8 mouse cellular contexts compared by ENCODE assay signal in genomic region chr17:27189640-27190216, GRCm38 (mm10). TPM values are rescaled to one million over a fixed set of nuclear protein-coding genes. Genes with fewer than 3 reads are reported as not detected.
DNase-seq lines count a peak whose midpoint lies in the region; ATAC-seq and TF ChIP-seq lines count a peak whose summit lies in the region.

No protein-coding gene starts in this region.

- no peak overlapping the region for H3K4me2 ChIP-seq in kidney, embryonic 15.5 days
- no peak overlapping the region for H3K4me2 ChIP-seq in liver, embryonic 13.5 days
- H3K4me2 ChIP-seq in stomach, postnatal 0 days (replicated peaks; ENCODE audit: low read depth): no peak overlapping the region

- H3K27me3 ChIP-seq in kidney, embryonic 15.5 days: peaks cover 9% of the 10 kb centered on the region; the same call in 1 of the 2 replicates
- H3K27me3 ChIP-seq in liver, embryonic 13.5 days: peaks cover 10% of the 10 kb centered on the region
- no peaks in the 10 kb centered on the region for H3K27me3 ChIP-seq in stomach, postnatal 0 days (ENCODE audit: control insufficient read depth, insufficient read depth, low read length)

- ATAC-seq in frontal cortex, adult (ENCODE audit: low TSS enrichment): peak; percentile 38
- ATAC-seq in kidney, embryonic 15.5 days (replicated peaks; ENCODE audit: low FRiP score): peak; percentile 64; the same call in 1 of the 2 replicates
- peak; percentile 47; the same call in 1 of the 2 replicates for ATAC-seq in liver, embryonic 13.5 days (ENCODE audit: low read depth)
- peak; percentile 87 for ATAC-seq in stomach, postnatal 0 days (ENCODE audit: low FRiP score, low TSS enrichment)

- H3K36me3 ChIP-seq in kidney, embryonic 15.5 days: peaks cover 56% of the 10 kb centered on the region
- H3K36me3 ChIP-seq in liver, embryonic 13.5 days: peaks cover 48% of the 10 kb centered on the region
- H3K36me3 ChIP-seq in stomach, postnatal 0 days (ENCODE audit: control insufficient read depth, insufficient read depth, low read length): peaks cover 17% of the 10 kb centered on the region

- no peaks in the 10 kb centered on the region for H3K9me3 ChIP-seq in kidney, embryonic 15.5 days (replicated peaks)
- no peaks in the 10 kb centered on the region for H3K9me3 ChIP-seq in liver, embryonic 13.5 days (replicated peaks)
- H3K9me3 ChIP-seq in stomach, postnatal 0 days (ENCODE audit: control insufficient read depth, low read length): no peaks in the 10 kb centered on the region

- peaks cover 9% of the 10 kb centered on the region; the same call in 1 of the 2 replicates for H3K4me1 ChIP-seq in kidney, embryonic 15.5 days
- H3K4me1 ChIP-seq in liver, embryonic 13.5 days (replicated peaks): peaks cover 21% of the 10 kb centered on the region
- no peaks in the 10 kb centered on the region for H3K4me1 ChIP-seq in stomach, postnatal 0 days (replicated peaks; ENCODE audit: control insufficient read depth, insufficient read depth)

- H3K4me3 ChIP-seq in kidney, embryonic 15.5 days (replicated peaks): no peak overlapping the region
- no peak overlapping the region for H3K4me3 ChIP-seq in liver, embryonic 13.5 days (replicated peaks)
- H3K4me3 ChIP-seq in stomach, postnatal 0 days (ENCODE audit: low read depth, low read length): no peak overlapping the region

- WGBS in kidney, embryonic 15.5 days: 42% methylated on average over 10 of the region's 10 CpGs
- WGBS in liver, embryonic 13.5 days (ENCODE audit: insufficient replicate concordance): 47% methylated on average over 10 of the region's 10 CpGs
- 47% methylated on average over 10 of the region's 10 CpGs for WGBS in stomach, postnatal 0 days

- DNase-seq in urinary bladder, postnatal 25 days (ENCODE audit: low spot score): peak; percentile 51
- no peak for DNase-seq in urinary bladder, postnatal 4 days (ENCODE audit: low spot score in 2 of 2)
- DNase-seq in cerebellum, adult 9-10 months: peak; percentile 87
- peak; percentile 54 for DNase-seq in liver, embryonic 13.5 days
- peak; percentile 70 for DNase-seq in neural tube, embryonic 10.5 days (ENCODE audit: extremely low spot score, low spot score)
- peak; percentile 80 for DNase-seq in stomach, postnatal 0 days (ENCODE audit: low spot score)

- TF ChIP-seq CTCF in stomach, postnatal 0 days (IDR thresholded peaks at IDR 0.05; ENCODE audit: low read depth): peak; percentile 96

- no peak for TF ChIP-seq EP300 in stomach, postnatal 0 days (optimal IDR thresholded peaks at IDR 0.05)

- no peak overlapping the region for H3K27ac ChIP-seq in kidney, embryonic 15.5 days
- no peak overlapping the region for H3K27ac ChIP-seq in liver, embryonic 13.5 days
- H3K27ac ChIP-seq in stomach, postnatal 0 days (replicated peaks): no peak overlapping the region

- H3K9ac ChIP-seq in kidney, embryonic 15.5 days: no peak overlapping the region
- H3K9ac ChIP-seq in liver, embryonic 13.5 days: no peak overlapping the region
- no peak overlapping the region for H3K9ac ChIP-seq in stomach, postnatal 0 days (ENCODE audit: low read length)

RNA-seq across cellular contexts. Expression of gene Lemd2, which starts 14.5 kb away (rescaled TPM):
- polyA plus RNA-seq in kidney, embryonic 15.5 days (2015; fragmentation: Nextera tagmentation; extraction: Ambion mirVana): 13.3 and 16.7 TPM in 2 replicates
- polyA plus RNA-seq in liver, embryonic 13.5 days (2015; fragmentation: Nextera tagmentation; extraction: Ambion mirVana): 3.0 and 4.6 TPM in 2 replicates
- 9.6 and 9.9 TPM in 2 replicates for polyA plus RNA-seq in stomach, postnatal 0 days (2015; fragmentation: Nextera tagmentation; extraction: Ambion mirVana)

RNA-seq across cellular contexts. Expression of gene Ip6k3, which starts 22.1 kb away (rescaled TPM):
- polyA plus RNA-seq in kidney, embryonic 15.5 days (2015; fragmentation: Nextera tagmentation; extraction: Ambion mirVana): 0.10 and 0.27 TPM in 2 replicates
- polyA plus RNA-seq in liver, embryonic 13.5 days (2015; fragmentation: Nextera tagmentation; extraction: Ambion mirVana): 0.06 TPM in 1 of 2 replicates, not detected in the other
- 0.13 and 0.16 TPM in 2 replicates for polyA plus RNA-seq in stomach, postnatal 0 days (2015; fragmentation: Nextera tagmentation; extraction: Ambion mirVana)

RNA-seq across cellular contexts. Expression of gene Uqcc2, which starts 56.0 kb away (rescaled TPM):
- 297 and 300 TPM in 2 replicates for polyA plus RNA-seq in kidney, embryonic 15.5 days (2015; fragmentation: Nextera tagmentation; extraction: Ambion mirVana)
- 211 and 216 TPM in 2 replicates for polyA plus RNA-seq in liver, embryonic 13.5 days (2015; fragmentation: Nextera tagmentation; extraction: Ambion mirVana)
- 234 and 250 TPM in 2 replicates for polyA plus RNA-seq in stomach, postnatal 0 days (2015; fragmentation: Nextera tagmentation; extraction: Ambion mirVana)

Comparison
In these comparisons a context has a peak if more than half of its experiments do, and no peak if none do; other contexts are left out.
1. DNase-seq: peak in urinary bladder, postnatal 25 days (single experiment), cerebellum, adult 9-10 months (single experiment), liver, embryonic 13.5 days (single experiment), neural tube, embryonic 10.5 days (single experiment) and stomach, postnatal 0 days (single experiment); none in urinary bladder, postnatal 4 days (0 of 2).
2. Peak in every context shown above with its lines, with median percentiles within 50 percentile points of each other: ATAC-seq.